In genomic region chr9:62205264-62205663, GRCm38 (mm10) we compare ENCODE assay signal across 13 mouse cellular contexts.
DNase-seq lines count a peak whose midpoint lies in the region; ATAC-seq lines count a peak whose summit lies in the region.
"Had no signal": no experiment of that assay in that cellular context is flagged by ENCODE, and none has a peak within 500 bp of the region (broad histone marks: within the 10 kb centered on the region; RNA-seq: fewer than 3 reads in every experiment).

No protein-coding gene starts in this region.

- DNase-seq in ES-CJ7 (ENCODE audit: low read depth, low spot score), result peak; percentile 21
- DNase-seq in embryo, embryonic 10.5 days (ENCODE audit: low spot score), result peak; percentile 49
- peak; percentile 35 for DNase-seq in heart, postnatal 25 days (ENCODE audit: low spot score)
- no peak for DNase-seq in testis, postnatal 10 days (ENCODE audit: low spot score)
- DNase-seq in cerebellum, postnatal 14 days, result no peak
- DNase-seq: adrenal gland, postnatal 25 days; cerebellum, adult 11 months had no signal

- no peak overlapping the region for H3K9ac ChIP-seq in intestine, embryonic 16.5 days (ENCODE audit: low read depth, low read length)
- no peak overlapping the region for H3K9ac ChIP-seq in intestine, embryonic 15.5 days
- H3K9ac ChIP-seq: forebrain, embryonic 12.5 days; limb, embryonic 15.5 days had no signal

- H3K4me2 ChIP-seq in intestine, embryonic 16.5 days (ENCODE audit: low read depth, low read length), result no peak overlapping the region
- no peak overlapping the region for H3K4me2 ChIP-seq in intestine, embryonic 15.5 days (replicated peaks)
- H3K4me2 ChIP-seq: forebrain, embryonic 12.5 days; limb, embryonic 15.5 days had no signal

- ATAC-seq in intestine, embryonic 16.5 days, result 0 out of 2 replicates have a peak, but pooled peaks have one; percentile 21
- no peak for ATAC-seq in intestine, embryonic 15.5 days
- no peak for ATAC-seq in erythroblast, adult 5-6 weeks (replicated peaks; ENCODE audit: low FRiP score, poor library complexity, severe bottlenecking)
- ATAC-seq: CD4-positive, CD25-positive, alpha-beta regulatory T cell, adult 4 months had no signal

- H3K27me3 ChIP-seq in intestine, embryonic 16.5 days (replicated peaks; ENCODE audit: control insufficient read depth, insufficient read depth, low read length), result no peaks in the 10 kb centered on the region
- no peaks in the 10 kb centered on the region for H3K27me3 ChIP-seq in intestine, embryonic 15.5 days (replicated peaks)
- H3K27me3 ChIP-seq: limb, embryonic 15.5 days had no signal

- no peak overlapping the region for H3K27ac ChIP-seq in intestine, embryonic 16.5 days (ENCODE audit: low read length)
- no peak overlapping the region for H3K27ac ChIP-seq in intestine, embryonic 15.5 days
- H3K27ac ChIP-seq: forebrain, embryonic 12.5 days; limb, embryonic 15.5 days had no signal

- H3K4me1 ChIP-seq in intestine, embryonic 16.5 days (ENCODE audit: control insufficient read depth, insufficient read depth, low read length), result no peaks in the 10 kb centered on the region
- H3K4me1 ChIP-seq in intestine, embryonic 15.5 days (replicated peaks), result no peaks in the 10 kb centered on the region
- H3K4me1 ChIP-seq: forebrain, embryonic 12.5 days had no signal

- no peaks in the 10 kb centered on the region for H3K36me3 ChIP-seq in intestine, embryonic 16.5 days (ENCODE audit: control insufficient read depth, insufficient read depth, low read length)
- no peaks in the 10 kb centered on the region for H3K36me3 ChIP-seq in intestine, embryonic 15.5 days
- H3K36me3 ChIP-seq: forebrain, embryonic 12.5 days; limb, embryonic 15.5 days had no signal

- intact Hi-C loops in heart, postnatal 25 days (cut with DNase I), result no loop called here

- H3K9me3 ChIP-seq in intestine, embryonic 16.5 days (ENCODE audit: control insufficient read depth, low read length), result no peaks in the 10 kb centered on the region
- no peaks in the 10 kb centered on the region for H3K9me3 ChIP-seq in intestine, embryonic 15.5 days
- H3K9me3 ChIP-seq: forebrain, embryonic 12.5 days; limb, embryonic 15.5 days had no signal

- 60% methylated on average over 4 of the region's 4 CpGs for WGBS in intestine, embryonic 16.5 days
- WGBS in intestine, embryonic 15.5 days, result 60% methylated on average over 4 of the region's 4 CpGs

- H3K4me3 ChIP-seq in intestine, embryonic 16.5 days (ENCODE audit: low read length), result no peak overlapping the region
- no peak overlapping the region for H3K4me3 ChIP-seq in intestine, embryonic 15.5 days (replicated peaks)
- H3K4me3 ChIP-seq: forebrain, embryonic 12.5 days; limb, embryonic 15.5 days had no signal

Comparison
In these comparisons a context has a peak if more than half of its experiments do, and no peak if none do; other contexts are left out.
1. DNase-seq: peak in ES-CJ7 (single experiment), embryo, embryonic 10.5 days (single experiment) and heart, postnatal 25 days (single experiment); none in testis, postnatal 10 days (single experiment) and cerebellum, postnatal 14 days (0 of 2).